ENCODE assay signal across 8 mouse cellular contexts in the genomic region with DNA sequence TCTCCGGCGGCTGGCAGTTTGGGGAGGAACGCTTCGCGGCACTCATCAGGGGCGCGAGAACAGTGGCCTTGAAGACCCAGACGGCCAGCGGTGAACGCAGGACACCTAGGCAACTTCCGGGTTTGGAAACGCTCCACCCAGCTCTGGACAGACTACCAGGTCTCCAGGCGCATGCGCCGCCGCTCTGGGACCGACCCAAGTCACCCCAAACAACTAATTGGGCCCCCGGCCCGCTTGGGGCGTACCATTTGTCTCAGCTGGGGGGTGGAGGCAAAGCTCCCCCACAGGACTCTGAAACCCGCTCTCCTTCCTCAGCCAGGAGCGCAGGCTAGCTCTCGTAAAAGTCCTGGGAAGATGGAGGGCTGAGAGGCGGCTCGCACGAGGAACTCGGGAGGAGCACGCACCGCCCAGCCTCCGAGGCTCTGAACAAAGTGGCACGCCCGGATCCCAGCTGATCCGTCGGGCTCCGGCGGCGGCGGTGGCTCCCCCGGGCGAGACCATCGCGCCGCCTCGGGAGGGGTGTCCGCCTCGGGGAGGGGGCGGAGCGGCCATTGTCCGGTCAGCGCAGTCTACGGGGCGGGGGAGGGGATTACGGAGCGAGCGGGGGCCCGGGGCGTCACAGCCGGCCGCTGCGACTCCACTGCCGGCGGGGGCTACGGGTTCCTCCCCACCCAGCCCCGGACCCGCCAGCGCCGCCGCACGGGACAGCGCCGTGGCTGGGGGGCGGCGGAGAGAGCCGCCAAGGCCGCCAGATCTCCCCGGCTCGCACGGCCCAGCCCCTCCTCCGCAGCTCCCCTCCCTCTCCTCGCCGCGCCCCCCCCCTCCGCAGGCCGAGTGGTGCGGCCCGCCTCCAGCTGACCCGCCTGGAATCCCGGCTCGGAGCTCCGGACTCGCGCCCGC. TPM values are rescaled to one million over a fixed set of nuclear protein-coding genes. Genes with fewer than 3 reads are reported as not detected.
A peak's percentile ranks its signal among the peaks of the same experiment; 100 is the strongest.
DNase-seq lines count a peak whose midpoint lies in the region; ATAC-seq lines count a peak whose summit lies in the region.

TSS of gene Zfand3 (plus strand) at position 531 of the 900 bp plus-strand sequence.

- intact Hi-C loops in gastrocnemius, postnatal 14 days (cut with DNase I; ENCODE audit: low total_unique reads): no loop called here
- intact Hi-C loops in left cerebral cortex, postnatal 10 days (cut with DNase I): loop anchor here (10.0 kb wide), 1 partner anchor 190 kb away; no protein-coding TSS in a partner anchor

- ATAC-seq in inflammation-experienced regulatory T-cells, adult 6 months: peak; percentile 72
- ATAC-seq in megakaryocyte-erythroid progenitor cell, adult 5-6 weeks (replicated peaks; ENCODE audit: low FRiP score, low TSS enrichment, poor library complexity, severe bottlenecking): peak; percentile 89

- peak; percentile 96 to 99 for DNase-seq in adrenal gland, adult (ENCODE audit: inconsistent age in 2 of 2, low spot score in 1 of 2)
- DNase-seq in embryo, embryonic 10.5 days (ENCODE audit: low spot score): peak; percentile 98
- peak; percentile 96 for DNase-seq in gastrocnemius, postnatal 14 days
- DNase-seq in left cerebral cortex, postnatal 10 days (ENCODE audit: extremely low spot score in 1 of 2, low spot score in 2 of 2): peak; percentile 88 to 97
- peak; percentile 93 for DNase-seq in right cerebral cortex, postnatal 25 days
- peak; percentile 95 for DNase-seq in urinary bladder, postnatal 4 days (ENCODE audit: low spot score in 2 of 2)

RNA-seq across cellular contexts. Expression of gene Zfand3, which starts in this region (rescaled TPM):
- 100 to 1,000 TPM in 1 of 2 experiments, 10 to 100 TPM in 1; 85.6 to 105 TPM for total RNA-seq in gastrocnemius, postnatal 14 days (2021)
- 10 to 100 TPM; 17.4 to 33.0 (median 17.9) TPM for polyA plus RNA-seq in inflammation-experienced regulatory T-cells, adult 6 months (2017; shearing (Covaris generic))
- 100 to 1,000 TPM; 103 TPM for total RNA-seq in left cerebral cortex, postnatal 10 days (2021)
- total RNA-seq in megakaryocyte-erythroid progenitor cell, adult 5-6 weeks (2014; fragmentation: Nextera tagmentation): 9.5 and 41.5 TPM in 2 replicates
- 4.9 and 11.4 TPM in 2 replicates for total RNA-seq in megakaryocyte-erythroid progenitor cell, adult 5-6 weeks (2017)

Comparison
In these comparisons a context has a peak if more than half of its experiments do, and no peak if none do; other contexts are left out.
1. Peak in every context shown above with its lines: DNase-seq and ATAC-seq.